Mouse (Mus musculus) mouse trophoblast stem cell (cell line): ENCODE measurements around the gene Ppp1r16b.

Source experiments
- in situ Hi-C, 2 experiments: fragments of 300-500 bp; cut with MseI, MboI; formaldehyde crosslinking; loops; 2 replicates in 1 of 2; 3 replicates in 1 of 2; pipeline ENCODE4 v1.15.1; 2025

Gene Ppp1r16b

GRCm38 (mm10) chr2:158689060-158689459, 23.9 kb downstream of the Ppp1r16b start:
- in situ Hi-C loops = no loop called here

- in situ Hi-C loops = no loop called here
Observed at GRCm38 (mm10) chr2:158689640-158690039, 24.4 kb downstream of the Ppp1r16b start.

- in situ Hi-C loops = no loop called here
Observed at GRCm38 (mm10) chr2:158690116-158690515, 24.9 kb downstream of the Ppp1r16b start.

GRCm38 (mm10) chr2:158692191-158692590, 27.0 kb downstream of the Ppp1r16b start:
- in situ Hi-C loops = no loop called here

- in situ Hi-C loops = no loop called here
Observed at GRCm38 (mm10) chr2:158695811-158696210, 30.6 kb downstream of the Ppp1r16b start.

- in situ Hi-C loops = no loop called here
Observed at GRCm38 (mm10) chr2:158696451-158696850, 31.3 kb downstream of the Ppp1r16b start.

- in situ Hi-C loops = no loop called here
Observed at GRCm38 (mm10) chr2:158699908-158700307, 34.7 kb downstream of the Ppp1r16b start.

GRCm38 (mm10) chr2:158700535-158701256, 35.5 kb downstream of the Ppp1r16b start:
- in situ Hi-C loops = no loop called here

- in situ Hi-C loops = no loop called here
Observed at GRCm38 (mm10) chr2:158701505-158701904, 36.3 kb downstream of the Ppp1r16b start.

- in situ Hi-C loops = no loop called here
Observed at GRCm38 (mm10) chr2:158702176-158702575, 37.0 kb downstream of the Ppp1r16b start.

GRCm38 (mm10) chr2:158704720-158705119, 39.5 kb downstream of the Ppp1r16b start:
- in situ Hi-C loops = no loop called here

- in situ Hi-C loops = no loop called here
Observed at GRCm38 (mm10) chr2:158705529-158705928, 40.3 kb downstream of the Ppp1r16b start.

- in situ Hi-C loops = no loop called here
Observed at GRCm38 (mm10) chr2:158706704-158707408, 41.7 kb downstream of the Ppp1r16b start.

- in situ Hi-C loops = no loop called here
Observed at GRCm38 (mm10) chr2:158708121-158708520, 42.9 kb downstream of the Ppp1r16b start.

GRCm38 (mm10) chr2:158711929-158712751, 46.9 kb downstream of the Ppp1r16b start:
- in situ Hi-C loops = no loop called here

- in situ Hi-C loops = no loop called here
Observed at GRCm38 (mm10) chr2:158714826-158715225, 49.6 kb downstream of the Ppp1r16b start.

- in situ Hi-C loops = no loop called here
Observed at GRCm38 (mm10) chr2:158716066-158716465, 50.9 kb downstream of the Ppp1r16b start.

GRCm38 (mm10) chr2:158717551-158718418, 52.6 kb downstream of the Ppp1r16b start:
- in situ Hi-C loops = no loop called here

- in situ Hi-C loops = no loop called here
Observed at GRCm38 (mm10) chr2:158718816-158719549, 53.8 kb downstream of the Ppp1r16b start.

- in situ Hi-C loops = no loop called here
Observed at GRCm38 (mm10) chr2:158720715-158721370, 55.6 kb downstream of the Ppp1r16b start.
